Mouse (Mus musculus) adrenal gland, postnatal 4 days (tissue): ENCODE data around the gene Zfp689. TPM values are rescaled to one million over a fixed set of nuclear protein-coding genes. Genes with fewer than 3 reads are reported as not detected.
A peak's percentile ranks its signal among the peaks of the same experiment; 100 is the strongest.
"Not testable (repeated sequence)": the region's sequence is repeated elsewhere in the genome, so short reads cannot be mapped to it uniquely, and the experiment has no call there.

Experiments
- DNase-seq, 2 experiments: peaks; one replicate each; pipeline ENCODE4 v3.0.0; 2021 to 2022; ENCODE audit warnings: low spot score in 2 of 2, mixed read lengths in 2 of 2
- long read RNA-seq, 2 experiments: library from polyadenylated mRNA; stranded (forward); transcript quantifications; one replicate each; pipeline ENCODE4 v2.0.0; 2021
- total RNA-seq, 2 experiments: library from RNA; stranded (reverse); gene quantifications; 2 replicates each; pipeline ENCODE4 v1.2.3; 2021

Zfp689 gene
- 1 to 10 TPM; 7.3 to 7.4 TPM for total RNA-seq
- long read RNA-seq, experiment 1, partial matches to known transcripts: 0 of 2 reads
- long read RNA-seq, experiment 1, other reads (novel, unspliced or antisense): 1 of 2 reads
- long read RNA-seq, experiment 2, partial matches to known transcripts: 4 of 10 reads
- long read RNA-seq, experiment 2, other reads (novel, unspliced or antisense): 3 of 10 reads

- DNase-seq: peak; percentile 70 to 74
These were observed at the start of gene Zfp689 for GRCm38 (mm10) chr7:127448521-127449300. TSS of gene Zfp689 (minus strand) at chr7:127449158.

- no peak for DNase-seq
These were observed 49.4 kb upstream of the Zfp689 start for GRCm38 (mm10) chr7:127498407-127498806.

DNA sequence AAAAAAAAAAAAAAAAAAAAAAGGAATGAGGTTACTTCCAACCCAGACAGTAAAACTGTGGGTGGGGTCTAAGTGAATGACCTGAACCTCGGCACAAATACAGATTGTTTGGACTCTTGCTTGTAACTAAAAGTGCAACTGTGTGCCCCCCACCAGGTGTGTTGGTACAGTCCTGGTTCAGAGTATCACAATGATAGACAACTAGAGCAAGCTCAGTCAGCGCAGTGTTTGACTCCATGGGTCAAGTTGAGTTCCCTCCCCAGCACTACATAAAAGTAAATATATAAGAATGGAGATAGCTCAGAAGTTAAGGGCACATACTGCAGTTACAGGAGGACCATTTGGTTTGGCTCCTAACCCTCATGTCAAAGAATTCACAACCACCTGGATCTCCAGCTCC, 48.4 kb upstream of the Zfp689 start:
- no peak for DNase-seq

GRCm38 (mm10) chr7:127494648-127495047, 45.7 kb upstream of the Zfp689 start:
- DNase-seq: no peak

- DNase-seq: no peak
These were observed 42.9 kb upstream of the Zfp689 start for GRCm38 (mm10) chr7:127491846-127492245.

GRCm38 (mm10) chr7:127489982-127490381, 41.0 kb upstream of the Zfp689 start:
- no peak for DNase-seq

DNA sequence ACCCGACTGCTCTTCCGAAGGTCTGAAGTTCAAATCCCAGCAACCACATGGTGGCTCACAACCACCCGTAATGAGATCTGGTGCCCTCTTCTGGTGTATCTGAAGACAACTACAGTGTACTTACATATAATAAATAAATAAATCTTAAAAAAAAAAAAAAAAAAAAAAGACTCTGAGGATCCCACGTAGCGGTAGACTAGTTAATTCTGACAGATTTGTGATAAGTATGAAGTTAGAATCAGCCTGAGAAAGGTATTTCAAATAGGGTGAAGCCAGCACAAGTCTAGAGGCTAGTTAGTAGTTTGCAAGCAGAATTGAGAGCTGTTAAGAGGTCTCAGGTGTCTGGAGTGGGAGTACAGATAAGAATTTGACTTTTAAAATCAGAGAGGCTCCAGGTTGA, 39.4 kb upstream of the Zfp689 start:
- DNase-seq: not testable (repeated sequence)

- DNase-seq: no peak
These were observed 36.5 kb upstream of the Zfp689 start for GRCm38 (mm10) chr7:127485416-127485815.

DNA sequence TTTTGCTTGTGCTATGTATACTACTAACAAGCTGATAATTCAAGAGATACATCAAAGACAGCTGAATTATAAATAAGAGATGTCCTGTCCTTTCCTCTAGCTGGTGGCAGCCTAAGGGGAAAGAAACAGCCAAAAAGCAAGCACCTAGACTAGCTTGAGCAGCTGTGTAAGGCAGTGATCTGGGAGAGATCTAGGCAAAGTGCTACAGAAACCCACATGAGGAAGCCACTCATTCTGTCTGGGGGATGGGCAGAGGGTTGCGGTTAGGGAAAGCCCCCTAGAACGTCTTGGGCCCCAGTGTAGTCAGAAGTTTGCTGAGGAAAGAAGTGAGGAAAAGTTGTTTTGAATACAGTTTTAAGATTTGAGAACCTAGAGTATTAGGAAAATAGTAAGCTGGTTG, 31.4 kb upstream of the Zfp689 start:
- DNase-seq: no peak

DNA sequence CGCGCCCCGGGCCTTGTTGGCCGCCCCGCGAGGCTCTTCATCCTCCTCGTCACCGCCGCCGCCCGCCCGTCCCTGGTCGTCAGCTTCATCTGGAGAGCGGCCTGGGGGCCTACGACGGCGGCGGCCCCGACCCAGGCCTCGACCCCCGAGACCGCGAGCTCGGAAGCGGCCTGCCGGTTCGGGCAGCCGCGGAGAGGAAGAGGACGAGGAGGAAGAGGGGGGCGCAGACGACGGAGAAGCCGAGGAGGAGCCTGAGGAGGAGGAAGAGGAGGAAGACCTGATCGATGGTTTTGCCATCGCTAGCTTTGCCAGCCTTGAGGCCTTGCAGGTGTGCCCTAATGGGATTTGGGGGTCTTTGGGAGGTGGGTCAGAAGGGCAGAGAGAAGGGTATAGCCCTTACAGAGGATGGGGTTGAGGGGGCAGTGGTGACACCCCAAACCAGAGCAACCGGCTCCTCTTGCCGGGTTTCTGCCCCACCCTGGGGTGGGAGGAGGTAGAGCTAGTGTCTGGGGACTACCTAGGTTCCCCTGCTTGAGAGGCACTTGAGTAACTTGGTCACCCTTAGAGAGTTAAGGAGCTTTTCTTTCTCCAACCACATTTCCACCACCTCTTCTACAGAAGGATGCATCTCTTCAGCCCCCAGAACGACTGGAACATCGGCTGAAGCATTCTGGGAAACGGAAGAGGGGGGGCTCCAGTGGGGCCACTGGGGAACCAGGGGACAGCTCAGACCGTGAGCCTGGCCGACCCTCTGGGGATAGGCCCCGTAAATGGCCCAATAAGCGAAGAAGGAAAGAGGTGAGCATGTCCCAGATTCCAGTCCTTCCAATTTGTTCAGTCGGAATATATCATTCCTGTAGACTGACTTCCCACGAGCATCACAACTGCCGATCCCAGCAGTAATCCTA, 30.6 kb upstream of the Zfp689 start:
- no peak for DNase-seq

DNA sequence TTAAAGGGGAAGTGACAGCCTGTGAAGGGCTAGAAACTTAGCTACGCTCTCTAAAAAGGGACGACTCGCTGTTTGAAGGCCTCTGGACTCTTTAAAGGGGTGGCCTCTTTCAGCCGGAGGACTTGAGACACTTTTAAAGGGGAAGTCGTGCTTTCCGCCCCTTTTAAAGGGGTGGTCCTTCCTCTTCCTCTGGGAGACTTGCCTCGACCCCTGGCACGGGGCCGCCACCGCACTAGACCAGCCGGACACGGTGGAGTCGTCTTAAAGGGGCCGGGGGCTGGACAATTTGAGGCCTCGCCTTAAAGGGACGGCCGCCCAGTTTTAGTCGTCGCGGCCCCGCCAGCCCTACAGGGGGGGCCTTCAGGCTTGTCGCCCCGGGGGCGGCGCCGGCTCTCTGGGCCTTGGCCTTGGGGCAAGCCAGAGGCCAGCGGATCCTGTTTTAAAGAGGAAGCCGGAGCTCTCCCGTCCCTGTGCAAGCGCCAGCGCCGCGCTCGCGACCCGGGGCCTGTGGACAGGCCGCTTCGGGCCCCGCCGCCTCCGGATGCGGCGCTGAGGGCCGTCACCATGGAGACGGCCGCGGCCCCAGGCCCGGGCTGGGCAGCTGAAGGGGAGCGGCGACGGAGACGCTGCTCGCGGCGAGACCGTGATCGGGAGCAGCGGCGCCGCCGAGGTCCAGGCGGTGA, 29.8 kb upstream of the Zfp689 start, which contains the start of gene Fbrs:
Gene Fbrs (plus strand): TSS at position 565 of the 683 bp plus-strand sequence.
- DNase-seq: peak; percentile 78 to 90

- peak; percentile 92 to 97 for DNase-seq
These were observed 29.0 kb upstream of the Zfp689 start for GRCm38 (mm10) chr7:127477687-127478634.

- DNase-seq: no peak
These were observed 27.9 kb upstream of the Zfp689 start for GRCm38 (mm10) chr7:127476855-127477254.

DNA sequence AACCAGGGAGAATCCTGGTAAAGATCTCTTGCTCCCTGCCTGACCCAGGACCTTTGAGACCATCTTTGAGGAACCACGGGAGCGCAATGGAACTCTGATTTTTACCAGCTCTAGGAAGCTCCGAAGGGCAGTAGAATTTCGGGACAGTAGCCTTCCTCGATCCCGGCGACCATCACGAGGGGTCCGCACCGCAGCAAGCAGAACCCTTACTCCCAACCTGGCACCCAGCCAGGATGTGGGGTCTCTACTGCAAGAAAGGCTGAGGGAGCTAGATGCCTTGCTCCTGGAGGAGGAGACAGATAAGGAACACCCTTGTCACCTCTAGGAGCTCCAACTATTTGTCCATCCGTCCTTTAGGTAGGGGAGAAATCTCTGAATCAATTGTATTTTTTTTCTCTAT, 27.4 kb upstream of the Zfp689 start:
- no peak for DNase-seq

DNA sequence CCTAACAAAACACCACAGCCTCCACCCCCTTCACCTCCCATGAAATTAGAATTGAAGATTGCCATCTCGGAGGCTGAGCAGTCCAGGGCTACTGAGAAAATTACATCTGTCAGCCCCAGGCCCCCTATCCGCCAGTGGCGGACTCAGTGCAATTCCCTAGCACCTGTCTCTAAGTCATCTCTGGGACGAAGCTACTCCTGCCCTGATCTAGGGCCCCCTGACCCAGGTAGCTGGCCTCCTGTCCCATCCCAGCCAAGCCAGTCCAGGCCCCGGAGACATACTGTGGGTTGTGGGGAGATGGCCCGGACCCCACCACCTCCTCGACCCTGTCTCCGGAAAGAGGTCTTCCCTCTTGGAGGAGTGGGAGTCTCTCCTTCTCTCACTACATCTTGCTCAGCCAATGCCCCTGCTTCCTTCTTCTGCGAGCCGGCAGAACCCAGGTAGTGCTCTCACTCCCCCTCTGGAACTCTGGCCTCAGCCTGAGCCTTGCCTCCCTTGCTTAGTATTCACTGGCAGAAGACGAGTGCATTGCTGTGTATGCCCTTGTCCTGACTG, 26.3 kb upstream of the Zfp689 start:
- no peak for DNase-seq

GRCm38 (mm10) chr7:127474378-127475070, 25.6 kb upstream of the Zfp689 start:
- no peak for DNase-seq

- no peak for DNase-seq
These were observed 24.7 kb upstream of the Zfp689 start for GRCm38 (mm10) chr7:127473705-127474104.

- DNase-seq: no peak
These were observed 23.1 kb upstream of the Zfp689 start for GRCm38 (mm10) chr7:127472060-127472459.

GRCm38 (mm10) chr7:127471646-127472010, 22.7 kb upstream of the Zfp689 start:
- DNase-seq: peak in 1 of 2 experiments; percentile 14
